Mouse (Mus musculus) activated CD4-positive, CD25-positive, alpha-beta regulatory T cell, adult 4 months (primary cell): ENCODE data around the gene Lrrk1. TPM values are rescaled to one million over a fixed set of nuclear protein-coding genes. Genes with fewer than 3 reads are reported as not detected.

Experiments used
- ATAC-seq: one replicate; pipeline ENCODE4 v1.8.0; 2017
- polyA plus RNA-seq, 2 experiments: library from polyadenylated mRNA; unstranded; fragments of 100-300 nt; shearing (Covaris generic); gene quantifications; one replicate each; pipeline ENCODE4 v1.2.1; 2017

Gene Lrrk1
- polyA plus RNA-seq, 2 experiments from 2014 or later, result 1.2 to 2.6 TPM

DNA sequence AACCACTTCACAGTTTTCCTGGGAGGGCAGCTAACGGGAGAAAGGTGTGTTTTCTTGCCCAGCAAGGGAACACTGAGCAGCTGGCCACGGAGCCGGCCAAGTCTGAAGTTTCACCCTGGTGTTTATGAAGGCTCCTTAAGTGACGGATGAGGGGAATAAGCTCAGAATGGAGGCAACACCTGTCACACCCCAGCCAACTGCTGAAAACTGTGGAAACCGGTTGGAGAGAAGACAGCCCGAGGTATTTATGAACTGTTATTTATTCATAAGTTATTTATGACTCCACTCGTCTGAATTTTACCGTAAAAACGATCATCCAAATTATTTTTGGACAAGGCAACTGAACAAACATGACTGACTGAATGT lies 90.5 kb downstream of the Lrrk1 start:
- ATAC-seq, result no peak

DNA sequence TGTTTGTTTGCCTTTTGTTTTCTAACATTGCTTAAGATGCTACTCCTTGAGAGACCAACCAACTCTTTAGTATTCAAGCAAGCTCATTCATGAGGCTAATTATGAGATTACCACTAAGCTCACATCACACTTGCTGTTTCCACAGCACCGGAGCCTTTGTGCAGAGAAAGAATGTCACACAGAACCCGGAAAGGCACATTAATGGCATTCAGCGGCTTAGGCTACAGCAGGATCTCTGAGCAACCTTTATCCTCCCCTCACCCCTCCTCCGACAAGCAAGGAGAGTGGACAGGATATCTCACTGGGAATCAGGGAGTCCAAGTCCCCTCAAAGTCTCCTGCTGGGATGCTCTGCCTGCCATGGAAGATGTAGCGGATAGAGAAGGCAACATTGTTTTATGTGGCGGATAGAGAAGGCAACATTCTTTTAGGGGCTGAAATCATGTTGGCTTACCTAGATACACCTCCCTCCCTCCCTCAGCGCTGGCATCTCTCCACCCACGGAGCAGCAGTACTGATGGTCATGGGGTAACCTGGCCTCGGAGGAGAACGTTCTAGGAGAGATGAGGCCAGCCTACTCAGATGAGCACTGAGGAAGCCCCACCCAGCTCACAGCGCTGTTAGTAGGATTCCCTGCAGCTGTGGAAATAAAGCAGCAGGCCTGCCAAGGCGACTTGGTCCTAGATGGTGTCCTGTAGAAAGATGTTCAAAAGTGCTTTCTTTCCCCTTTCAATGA lies 91.1 kb downstream of the Lrrk1 start:
- no peak for ATAC-seq

DNA sequence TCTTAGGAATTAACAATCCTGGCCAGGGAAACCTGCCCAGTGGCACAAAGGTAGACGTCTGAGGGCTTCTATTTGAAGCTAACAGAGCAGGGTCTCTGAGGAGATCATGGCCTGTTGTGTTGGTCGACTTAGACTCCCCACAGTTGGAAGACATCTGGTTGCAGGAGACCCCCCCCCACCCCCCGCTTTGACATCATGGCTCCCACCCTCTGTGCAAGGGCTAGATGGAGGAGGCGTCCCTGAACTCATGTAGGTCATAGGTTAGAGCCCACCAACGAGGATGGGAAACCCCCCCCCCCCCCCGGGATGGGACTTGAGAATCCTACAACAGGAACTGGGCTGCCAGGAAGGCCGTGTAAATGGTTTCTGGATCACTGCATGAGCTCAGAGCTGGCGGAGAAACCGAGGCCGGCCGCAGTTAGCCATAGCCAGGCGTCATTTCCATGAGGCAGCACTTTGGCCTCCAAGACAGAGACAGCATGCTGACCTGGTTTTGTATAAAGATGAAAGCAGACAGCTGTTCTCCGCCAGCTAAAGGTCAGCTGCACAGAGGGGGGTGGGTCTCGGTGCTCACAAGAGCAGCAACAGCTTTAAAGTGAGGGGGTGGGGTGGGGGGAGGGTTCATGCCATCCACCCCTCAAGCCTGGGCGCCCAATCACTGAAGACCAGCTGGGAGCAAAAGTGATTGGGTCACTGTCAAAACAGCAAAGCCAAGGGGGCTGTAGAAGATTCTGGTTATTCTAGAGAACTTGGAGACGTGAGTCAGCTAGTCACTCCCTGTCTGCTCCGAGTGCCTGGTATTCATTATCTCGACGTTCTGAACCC lies 95.4 kb downstream of the Lrrk1 start:
- ATAC-seq, result no peak

DNA sequence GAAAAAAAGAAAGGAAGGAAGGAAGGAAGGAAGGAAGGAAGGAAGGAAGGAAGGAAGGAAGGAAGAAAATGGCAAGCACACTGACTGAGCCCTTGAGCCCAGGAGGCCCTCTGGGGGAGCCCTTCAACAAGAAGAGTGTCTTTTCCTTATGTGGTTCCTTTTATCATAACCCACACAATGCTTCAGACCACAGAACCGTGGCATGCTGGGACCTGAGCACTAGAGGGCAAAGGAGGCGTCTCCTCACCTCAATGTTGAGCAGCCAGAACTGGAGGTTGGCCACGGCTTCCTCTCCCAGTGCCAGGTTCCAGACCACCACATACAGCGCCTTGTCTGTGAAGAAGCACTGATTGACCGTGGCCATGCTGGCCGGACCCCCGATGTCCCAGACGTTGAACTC lies 96.1 kb downstream of the Lrrk1 start:
- no peak for ATAC-seq

DNA sequence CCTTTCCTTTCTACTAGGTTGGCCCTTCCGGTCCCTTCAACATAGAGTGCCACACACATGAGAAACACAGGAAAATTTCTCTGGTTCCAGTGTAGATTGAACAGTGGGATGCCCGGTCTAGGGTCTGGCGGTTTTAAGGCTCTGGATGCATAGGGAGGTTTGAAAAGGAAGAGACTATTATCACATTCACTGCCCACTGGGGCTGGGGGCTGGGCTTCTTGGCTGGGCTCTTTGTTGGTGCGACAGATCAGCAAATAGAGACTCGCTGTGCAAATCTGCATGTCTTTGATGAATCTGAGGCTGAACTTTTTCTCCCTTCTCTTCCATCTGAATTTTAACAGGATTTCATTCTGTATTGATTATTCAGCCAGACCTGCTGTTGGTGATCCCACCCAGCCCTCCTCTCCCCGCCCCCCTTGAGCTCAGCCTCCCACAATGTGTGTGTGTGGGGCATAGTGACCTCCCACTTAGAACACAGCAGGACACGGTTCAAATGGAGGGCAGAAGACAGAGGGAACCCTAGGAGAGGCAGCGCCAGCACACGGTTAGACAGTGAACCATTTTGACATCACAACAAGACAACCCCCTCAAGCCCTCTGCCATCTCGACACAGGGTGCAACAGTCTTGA lies 105.1 kb downstream of the Lrrk1 start:
- ATAC-seq, result no peak

DNA sequence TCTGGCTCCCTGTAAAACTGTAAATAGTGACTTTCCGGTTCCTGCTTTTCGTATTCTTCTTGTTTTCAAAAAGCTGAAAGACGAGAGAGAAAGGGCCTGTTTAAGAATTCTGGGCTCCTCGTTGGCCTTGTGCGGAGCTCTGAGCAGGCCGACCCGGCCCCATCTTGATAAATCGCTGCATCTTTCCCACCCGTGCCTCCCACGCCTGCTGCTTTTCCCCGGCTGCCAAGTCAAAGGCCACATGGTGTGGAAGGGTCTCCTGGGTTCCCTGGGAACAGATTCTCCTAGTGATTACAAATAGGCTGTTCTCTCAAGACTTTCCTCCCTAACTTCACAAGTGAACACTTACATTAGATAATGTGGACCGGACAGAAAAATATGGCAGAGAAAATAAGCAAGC lies 105.9 kb downstream of the Lrrk1 start:
- no peak for ATAC-seq

DNA sequence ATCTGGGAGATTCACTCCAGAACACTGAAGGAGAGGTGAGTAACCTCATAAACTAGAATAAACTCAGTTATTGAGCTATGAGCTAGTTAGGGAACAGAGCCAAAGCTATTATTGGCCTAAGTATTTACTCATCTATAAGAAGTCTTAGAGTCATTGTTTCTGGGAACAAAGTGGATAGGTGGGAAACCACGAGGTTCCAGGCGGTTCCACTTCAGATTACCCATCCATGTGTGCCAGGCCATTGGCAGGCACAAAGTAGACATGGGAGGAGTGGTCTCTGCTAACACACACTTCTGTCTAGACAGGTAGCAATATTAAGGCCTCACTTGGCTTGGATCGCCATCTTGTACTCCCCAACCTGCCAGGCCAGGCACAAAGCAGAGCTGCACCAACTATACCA lies 110.1 kb downstream of the Lrrk1 start:
- no peak for ATAC-seq

DNA sequence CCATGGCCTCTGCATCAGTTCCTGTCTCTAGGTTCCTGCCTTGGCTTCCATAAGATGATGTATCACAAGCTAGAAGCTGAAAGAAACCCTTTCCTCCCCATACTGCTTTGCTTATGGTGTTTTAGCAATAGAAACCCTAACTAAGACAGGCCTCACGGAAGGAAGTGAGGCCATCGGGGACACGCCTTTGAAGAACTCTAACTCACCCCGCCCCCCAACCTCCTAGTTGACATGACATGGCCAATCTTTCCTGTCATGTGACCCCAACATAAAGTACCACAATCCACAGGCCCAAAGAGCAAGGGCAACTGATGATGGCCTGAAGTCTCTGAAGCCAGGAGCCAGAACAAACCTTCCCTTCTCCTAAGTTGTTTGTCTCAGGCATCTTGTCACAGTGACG lies 114.7 kb downstream of the Lrrk1 start:
- no peak for ATAC-seq

DNA sequence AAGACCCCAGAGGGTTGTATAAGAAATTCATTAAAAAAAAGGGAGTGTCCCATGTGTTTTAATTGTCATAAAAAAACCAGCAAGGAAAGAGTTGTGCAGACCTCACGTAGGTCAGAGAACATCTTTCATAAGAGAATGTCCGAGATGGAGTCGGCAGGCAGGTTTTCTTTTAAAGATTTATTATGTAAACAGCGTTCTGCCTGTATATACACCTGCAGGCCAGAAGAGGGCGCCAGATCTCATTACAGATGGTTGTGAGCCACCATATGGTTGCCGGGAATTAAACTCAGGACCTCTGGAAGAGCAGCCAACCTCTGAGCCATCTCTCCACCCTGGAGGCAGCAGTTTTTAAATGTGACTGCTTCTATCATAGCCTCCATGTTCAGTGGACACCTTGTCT lies 116.9 kb downstream of the Lrrk1 start:
- ATAC-seq, result no peak

DNA sequence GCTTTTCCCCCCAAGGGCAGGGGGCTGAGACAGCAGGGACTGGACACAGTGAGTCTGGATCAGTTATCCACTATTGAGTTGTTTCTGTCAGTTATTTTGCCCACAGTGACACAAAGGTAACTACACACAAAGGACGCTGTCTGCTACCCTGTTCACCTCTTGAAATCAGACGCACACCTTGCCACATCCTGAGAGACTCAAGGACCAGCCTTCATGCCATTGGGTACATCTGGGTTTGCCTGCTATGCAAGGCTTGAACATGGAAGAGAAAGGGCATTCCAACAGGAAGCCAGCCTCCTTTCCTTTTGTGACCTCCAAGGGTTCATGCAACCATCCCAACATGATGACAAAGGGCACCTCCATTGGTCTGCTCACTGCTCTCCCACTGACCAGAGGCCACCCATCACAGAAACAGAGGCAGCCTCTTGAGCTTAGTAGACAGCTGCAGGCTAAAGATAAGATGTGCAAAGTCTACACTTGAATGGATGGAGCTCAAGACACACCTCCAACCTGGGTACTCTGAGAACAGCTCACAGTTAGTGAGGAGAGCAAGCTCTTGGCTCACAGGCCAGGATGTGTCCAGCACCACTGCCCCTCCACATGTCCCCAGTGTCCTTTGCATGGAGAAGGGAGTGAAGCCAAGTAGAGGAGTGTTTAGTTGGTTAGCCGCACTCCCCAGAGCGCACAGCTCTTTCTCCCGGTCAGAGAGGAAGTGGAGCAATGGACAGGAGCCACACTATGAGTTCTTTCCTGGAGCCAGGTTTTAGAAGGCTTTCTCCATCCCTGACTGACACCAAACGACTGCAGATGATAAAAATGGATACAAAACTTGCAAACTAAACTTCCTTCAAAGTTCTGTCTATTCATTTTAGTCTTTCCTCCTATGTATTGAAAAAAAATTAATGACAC lies 121.0 kb downstream of the Lrrk1 start:
- no peak for ATAC-seq

DNA sequence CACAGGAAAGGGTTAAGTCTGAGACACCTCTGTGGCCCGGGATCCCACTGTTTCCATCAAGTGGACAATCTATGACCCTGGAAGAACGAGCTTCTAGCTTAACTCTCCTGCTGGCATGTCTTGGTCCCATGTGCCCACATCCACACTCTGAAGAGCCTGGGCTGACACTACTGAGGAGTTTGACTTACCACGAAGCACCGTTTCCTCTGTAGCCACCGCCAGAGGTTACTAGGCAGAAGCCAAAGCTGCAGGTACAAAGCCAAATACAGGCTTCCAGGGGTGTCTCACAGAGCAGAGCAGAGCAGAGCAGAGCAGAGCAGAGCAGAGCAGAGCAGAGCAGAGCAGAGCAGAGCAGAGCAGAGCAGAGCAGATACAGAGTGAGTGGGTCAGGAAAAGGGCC lies 124.7 kb downstream of the Lrrk1 start:
- no peak for ATAC-seq

DNA sequence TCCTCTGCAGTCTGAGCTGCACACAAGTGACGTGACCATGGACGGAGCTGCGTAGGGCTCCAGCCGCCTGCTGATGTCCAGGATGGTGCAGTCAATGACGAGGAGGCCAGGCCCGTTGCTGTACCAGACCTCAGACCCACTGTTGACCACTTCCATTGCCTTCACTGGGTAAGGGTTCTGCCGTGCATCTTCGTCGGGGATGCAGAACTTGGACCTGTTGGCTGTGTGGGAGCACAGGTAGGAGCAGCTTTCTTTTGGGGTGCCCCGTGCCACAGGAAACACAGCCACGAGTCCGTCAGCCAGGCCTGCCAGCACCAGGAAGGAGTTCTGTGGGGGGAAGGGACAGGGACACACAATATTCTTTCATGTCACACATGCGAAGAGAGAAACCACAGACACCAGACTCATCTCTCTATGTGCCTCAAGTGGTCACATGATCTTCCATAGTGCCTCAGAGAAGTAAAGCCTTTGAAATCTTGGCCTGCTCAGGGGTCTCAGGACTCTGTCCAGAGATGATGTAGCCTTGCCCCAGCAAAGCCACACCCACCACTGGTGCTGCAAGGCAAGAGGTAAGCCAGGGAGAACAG lies 125.5 kb downstream of the Lrrk1 start:
- ATAC-seq, result no peak

DNA sequence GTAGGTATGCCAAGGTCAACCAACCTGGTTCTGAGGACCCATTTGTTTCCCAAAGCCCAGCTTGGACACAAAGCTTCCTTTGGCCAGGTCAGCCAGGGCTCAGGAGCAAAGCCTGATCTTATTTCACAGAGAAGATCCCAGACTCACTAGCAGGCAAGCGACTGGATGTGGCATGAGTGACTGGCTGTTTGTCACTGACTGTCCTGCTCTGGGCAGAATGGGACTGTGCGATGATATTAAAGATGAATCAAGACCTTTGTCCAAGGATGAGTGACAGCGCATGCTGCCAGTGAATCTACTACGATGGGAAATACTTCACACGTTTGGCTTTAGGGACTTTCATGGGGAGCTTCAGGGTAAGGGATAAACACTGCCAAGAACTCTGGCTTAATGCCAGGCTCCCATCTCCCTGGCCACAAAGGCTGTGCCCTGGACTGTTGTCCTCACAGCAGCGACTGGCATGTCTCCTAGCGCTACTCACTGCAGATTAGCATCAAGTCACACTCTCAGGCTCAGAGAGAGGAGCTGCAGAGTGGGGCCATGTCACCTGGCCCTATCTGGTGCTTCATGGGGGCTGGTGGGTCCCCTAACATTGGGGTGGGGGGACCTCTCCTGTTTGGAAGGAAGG lies 127.3 kb downstream of the Lrrk1 start:
- ATAC-seq, result no peak

DNA sequence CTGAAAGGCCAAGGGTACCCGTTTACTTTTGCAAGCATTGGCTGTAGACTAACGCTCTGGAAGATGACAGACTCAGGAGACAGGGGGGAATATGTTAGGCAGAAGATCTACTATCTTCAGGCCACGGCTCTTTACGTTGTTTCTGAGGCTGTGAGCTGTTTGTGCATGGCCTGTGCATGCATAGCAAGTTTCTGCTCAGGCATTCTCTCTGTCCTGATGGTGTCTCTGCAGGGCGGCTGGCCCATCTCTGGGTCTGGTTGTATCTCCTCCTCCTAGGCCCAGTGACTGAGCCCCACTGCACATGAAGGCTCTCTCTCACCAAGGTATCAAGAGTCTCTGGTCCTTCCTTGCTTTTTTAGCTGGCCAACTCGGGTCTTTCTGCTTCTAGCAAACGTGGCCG lies 127.9 kb downstream of the Lrrk1 start:
- ATAC-seq, result no peak

DNA sequence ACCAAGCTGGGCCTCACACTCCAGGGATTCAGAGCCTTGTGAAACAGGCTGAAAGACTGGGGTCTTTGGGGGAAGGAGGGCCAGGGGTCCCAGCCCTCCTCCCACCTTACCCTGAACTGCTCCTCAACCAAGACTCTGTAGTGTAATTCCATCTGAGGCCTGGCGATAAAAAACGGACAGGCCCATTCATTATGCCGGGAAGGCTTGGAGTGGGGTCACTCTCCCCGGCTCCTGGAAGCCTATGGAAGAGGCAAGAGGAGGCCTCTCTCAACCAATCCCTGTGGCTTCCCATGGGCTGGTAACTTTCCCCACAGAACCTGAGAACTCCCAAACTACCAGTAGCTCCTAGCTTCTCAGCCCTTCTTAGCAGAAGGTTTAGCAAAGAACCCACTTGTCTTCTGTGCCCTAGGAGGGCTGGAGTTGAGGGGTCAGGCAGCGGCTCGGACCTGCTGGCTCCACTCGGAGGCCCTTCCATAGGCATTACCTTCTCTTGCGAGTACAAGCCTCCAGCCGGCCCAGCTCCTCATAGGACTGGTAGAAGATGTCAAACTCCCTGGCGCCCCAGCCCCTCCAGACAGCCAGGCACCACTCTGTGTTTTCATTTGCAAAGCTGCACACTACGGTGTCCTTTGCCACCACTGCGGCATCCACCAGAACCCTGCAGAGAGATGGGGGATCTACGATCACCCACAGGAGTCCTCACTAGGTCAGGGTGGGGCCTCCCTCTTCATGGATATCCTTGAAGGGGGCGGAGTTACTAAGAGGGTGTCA lies 128.5 kb downstream of the Lrrk1 start:
- no peak for ATAC-seq

DNA sequence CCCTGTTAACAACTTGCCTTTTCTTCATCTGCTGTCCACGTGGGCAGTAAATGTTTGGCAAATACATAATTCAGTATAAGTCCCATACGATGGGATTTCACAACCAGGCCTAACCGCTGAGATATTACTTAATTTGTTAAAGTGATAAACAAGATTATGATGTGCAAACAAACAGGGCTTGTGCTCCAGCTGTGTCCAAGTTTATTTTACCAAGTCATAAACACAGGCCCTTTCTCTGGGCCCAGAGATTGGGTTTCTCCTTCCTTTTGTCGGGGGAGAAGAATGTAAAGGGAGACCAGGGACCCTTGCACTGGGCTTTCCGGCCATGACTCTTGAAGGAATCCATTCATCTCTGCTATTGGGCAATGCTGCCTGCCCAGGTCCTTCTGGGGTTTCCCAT lies 129.2 kb downstream of the Lrrk1 start:
- no peak for ATAC-seq

DNA sequence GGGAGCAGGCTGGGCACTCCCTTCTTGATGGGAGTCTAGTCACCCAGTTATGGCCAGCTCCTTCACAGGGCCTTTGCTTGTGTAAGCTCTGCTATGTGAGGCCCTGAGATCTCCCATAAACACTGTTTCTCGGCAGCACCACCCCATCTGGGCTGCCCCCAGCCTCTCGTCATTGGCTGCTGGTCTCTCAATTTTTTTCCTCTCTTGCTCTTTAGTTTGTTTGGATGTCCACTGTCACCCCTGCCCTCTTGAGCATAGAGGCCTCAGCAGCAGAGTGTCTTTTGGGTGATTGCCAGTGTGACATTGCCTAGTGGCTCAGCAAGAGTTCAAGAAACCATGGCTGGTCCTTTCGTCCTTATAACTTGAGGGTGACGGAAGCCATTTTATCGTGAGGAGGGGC lies 130.9 kb downstream of the Lrrk1 start:
- ATAC-seq, result no peak

DNA sequence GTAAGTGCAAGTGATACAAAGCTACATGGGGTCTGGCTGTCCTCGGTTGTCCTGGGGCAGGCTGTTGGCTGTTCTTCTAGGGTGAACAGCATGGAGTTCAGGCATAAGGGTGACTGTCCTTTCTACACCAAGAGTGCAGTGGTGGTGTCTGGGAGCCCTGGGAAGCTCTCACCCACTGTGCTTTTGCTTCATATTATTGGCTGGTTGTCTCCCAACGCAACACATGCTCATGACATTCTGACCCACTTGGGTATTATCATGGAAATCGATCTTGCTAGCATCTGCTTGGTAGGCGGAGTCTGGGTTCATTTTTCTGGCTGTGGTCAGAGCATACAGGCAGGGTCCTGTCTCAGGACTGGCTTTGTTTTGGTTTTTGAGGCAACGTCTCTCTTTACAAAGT lies 131.7 kb downstream of the Lrrk1 start:
- ATAC-seq, result no peak

DNA sequence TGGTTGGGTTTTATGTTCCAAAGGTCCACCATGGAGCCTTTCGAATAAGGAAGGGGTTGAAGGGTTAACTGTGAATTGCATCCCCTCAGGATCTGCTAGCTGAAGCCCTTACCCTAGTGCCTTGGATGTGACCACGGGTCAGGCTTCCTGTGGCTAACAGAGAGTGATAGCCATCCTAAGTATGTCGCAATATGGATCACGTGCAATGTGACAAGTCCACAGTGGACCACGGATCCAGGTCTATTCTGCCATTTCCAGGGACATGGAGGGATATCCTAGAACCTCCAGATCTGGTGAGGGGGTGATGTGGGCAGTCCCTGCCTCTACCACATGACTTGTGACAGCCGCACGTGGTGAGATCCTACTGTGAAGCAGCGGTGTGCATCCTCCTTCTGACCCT lies 133.2 kb downstream of the Lrrk1 start:
- ATAC-seq, result no peak

DNA sequence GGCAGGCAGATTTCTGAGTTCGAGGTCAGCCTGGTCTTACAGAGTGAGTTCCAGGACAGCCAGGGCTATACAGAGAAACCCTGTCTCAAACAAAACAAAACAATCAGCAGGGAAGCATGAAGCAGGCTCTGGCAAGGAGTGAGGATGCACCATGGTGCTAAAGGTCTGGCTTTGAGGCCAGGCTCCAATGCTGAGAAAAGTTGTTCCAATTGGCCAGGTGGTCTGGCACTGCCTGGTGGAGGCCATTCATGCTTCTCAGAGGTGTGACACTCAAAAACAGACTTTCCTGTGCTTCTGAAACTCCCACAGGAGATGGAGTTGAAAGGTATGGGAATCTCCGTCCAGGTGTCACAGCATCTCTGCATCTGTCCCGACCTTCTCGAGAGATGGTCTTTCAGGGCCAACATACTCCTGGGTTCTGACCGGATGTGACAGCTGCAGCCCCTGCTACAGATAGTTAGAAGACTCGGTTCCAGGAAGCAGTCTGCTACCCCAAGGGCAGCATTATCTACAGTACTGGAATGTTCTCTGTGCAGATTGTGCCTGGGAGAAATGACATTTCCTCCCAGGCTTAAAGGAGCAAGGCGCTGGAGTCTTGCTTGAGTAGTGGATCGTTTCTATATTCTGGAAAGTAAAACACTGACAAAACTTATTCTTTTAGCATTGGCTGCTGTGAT lies 134.0 kb downstream of the Lrrk1 start:
- ATAC-seq, result no peak

DNA sequence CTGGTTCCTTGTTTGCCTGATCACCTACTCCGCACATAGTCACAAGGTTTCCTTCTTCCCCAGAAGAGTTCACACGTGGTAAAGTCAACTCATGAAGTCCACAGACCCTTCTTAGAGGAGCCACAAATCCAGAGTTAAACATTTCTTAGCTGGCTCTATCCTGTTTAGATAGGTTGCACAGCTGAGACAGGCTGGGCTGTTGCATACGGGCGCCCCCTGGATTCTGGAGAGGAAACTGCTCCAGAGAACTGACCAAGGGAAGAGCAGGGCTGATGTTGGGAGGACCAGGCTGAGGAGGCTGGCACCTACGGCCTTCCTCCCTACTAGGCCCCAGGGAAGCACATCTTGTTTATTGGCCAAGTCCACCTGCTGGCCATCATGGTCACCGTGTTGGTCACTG lies 138.1 kb downstream of the Lrrk1 start:
- ATAC-seq, result peak; percentile 90
